Mouse (Mus musculus): ENCODE data around the gene Fam71a. TPM values are rescaled to one million over a fixed set of nuclear protein-coding genes. Genes with fewer than 3 reads are reported as not detected.
A peak's percentile ranks its signal among the peaks of the same experiment; 100 is the strongest.

Gene Fam71a
- polyA plus RNA-seq, 1 experiment from 2014 or later: not detected

DNA sequence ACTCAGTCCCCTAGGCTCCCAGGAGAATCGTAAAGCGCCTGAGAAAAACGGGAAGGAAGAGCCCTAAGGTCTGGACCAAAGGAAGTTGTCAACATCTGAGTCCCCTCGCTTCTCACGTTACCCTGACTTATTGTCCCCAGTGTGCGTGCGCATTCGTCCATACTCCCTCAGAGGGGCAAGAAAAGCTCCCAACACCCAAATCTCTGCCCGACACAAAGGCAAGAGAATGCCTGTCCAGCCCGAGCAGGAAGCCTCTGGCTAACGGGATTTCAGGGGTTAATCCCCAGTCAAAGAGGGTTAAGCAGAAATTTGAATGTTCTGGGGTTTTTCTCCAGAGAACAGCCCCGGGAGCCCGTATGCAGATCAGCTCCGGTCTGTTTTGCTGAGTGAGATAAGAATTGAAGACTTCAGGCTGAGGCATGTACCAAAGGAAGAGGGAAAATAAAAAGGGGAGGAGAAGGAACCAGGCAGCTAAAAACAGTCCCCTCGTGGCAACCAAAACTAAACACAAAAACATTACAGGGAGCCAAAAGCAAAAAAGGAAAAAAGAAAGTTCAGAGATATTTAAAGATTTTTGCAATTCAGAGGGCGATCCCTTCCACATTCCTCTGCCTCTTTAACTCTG, 21.3 kb upstream of the Fam71a start:
- H3K36me3 ChIP-seq (ENCODE audit: control insufficient read depth, insufficient read depth, low read length): no peaks in the 10 kb centered on the region
- peak overlapping the region; percentile 73 to 74 for H3K4me3 ChIP-seq (ENCODE audit: control insufficient read depth in 1 of 2, insufficient read depth in 1 of 2, low read depth in 1 of 2, low read length in 2 of 2)
- ATAC-seq (ENCODE audit: insufficient number of reproducible peaks, insufficient read depth, low FRiP score, low read depth): no peak
- H3K4me1 ChIP-seq (ENCODE audit: control insufficient read depth in 2 of 2, insufficient read depth in 2 of 2, low read length in 2 of 2): peaks cover 31 to 39% of the 10 kb centered on the region in 2 experiments
- H3K27me3 ChIP-seq (ENCODE audit: control insufficient read depth, insufficient read depth, low read length): peaks cover 9% of the 10 kb centered on the region
- peak overlapping the region in 1 of 2 experiments; percentile 17; a peak in 1 of 4 replicates for H3K27ac ChIP-seq (replicated peaks in 1 of 2; ENCODE audit: control insufficient read depth in 1 of 2, insufficient read depth in 1 of 2, low read depth in 2 of 2, low read length in 2 of 2)
- 1% methylated on average over 16 of the region's 16 CpGs for WGBS
- H3K4me2 ChIP-seq (ENCODE audit: low read length): peak overlapping the region; percentile 94
- no peaks in the 10 kb centered on the region for H3K9me3 ChIP-seq (ENCODE audit: control insufficient read depth, low read length)
- peak overlapping the region; percentile 84 for H3K9ac ChIP-seq (ENCODE audit: low read length)

DNA sequence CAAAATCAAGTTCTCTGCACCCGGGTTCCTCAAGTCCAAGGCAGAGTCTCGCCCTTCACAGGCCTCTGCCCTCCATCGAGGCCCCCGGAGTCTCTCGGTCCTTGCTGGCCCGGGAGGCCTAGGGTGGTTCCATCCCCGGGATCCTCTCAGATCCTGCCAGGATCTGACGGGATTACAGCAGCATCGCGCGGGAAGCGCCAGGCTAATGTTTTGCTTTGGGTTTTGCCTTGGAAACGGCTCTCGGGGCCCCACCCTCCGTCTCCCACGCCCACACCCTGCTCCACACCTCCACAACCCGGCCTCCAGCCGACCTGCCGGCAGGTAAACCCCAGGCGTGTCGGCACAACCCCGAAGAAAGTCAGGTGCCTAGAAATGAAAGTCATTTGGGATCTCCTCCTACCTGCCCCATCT, 20.2 kb upstream of the Fam71a start:
- Histone ChIP-seq H3K36me3 (ENCODE audit: control insufficient read depth, insufficient read depth, low read length) (no peaks in the 10 kb centered on the region), H3K27me3 (ENCODE audit: control insufficient read depth, insufficient read depth, low read length) (peaks cover 9% of the 10 kb centered on the region; the same call in 1 of the 2 replicates), H3K4me3 (ENCODE audit: control insufficient read depth in 1 of 2, insufficient read depth in 1 of 2, low read depth in 1 of 2, low read length in 2 of 2) (peak overlapping the region; percentile 73 to 74), H3K4me2 (ENCODE audit: low read length) (peak overlapping the region; percentile 94), H3K4me1 (ENCODE audit: control insufficient read depth in 2 of 2, insufficient read depth in 2 of 2, low read length in 2 of 2) (peaks cover 37 to 49% of the 10 kb centered on the region in 2 experiments), H3K27ac (replicated peaks in 1 of 2; ENCODE audit: control insufficient read depth in 1 of 2, insufficient read depth in 1 of 2, low read depth in 2 of 2, low read length in 2 of 2) (no peak overlapping the region), H3K9me3 (ENCODE audit: control insufficient read depth, low read length) (no peaks in the 10 kb centered on the region), H3K9ac (ENCODE audit: low read length) (peak overlapping the region; percentile 84)
- no peak for ATAC-seq (ENCODE audit: insufficient number of reproducible peaks, insufficient read depth, low FRiP score, low read depth)
- 2% methylated on average over 22 of the region's 22 CpGs for WGBS

DNA sequence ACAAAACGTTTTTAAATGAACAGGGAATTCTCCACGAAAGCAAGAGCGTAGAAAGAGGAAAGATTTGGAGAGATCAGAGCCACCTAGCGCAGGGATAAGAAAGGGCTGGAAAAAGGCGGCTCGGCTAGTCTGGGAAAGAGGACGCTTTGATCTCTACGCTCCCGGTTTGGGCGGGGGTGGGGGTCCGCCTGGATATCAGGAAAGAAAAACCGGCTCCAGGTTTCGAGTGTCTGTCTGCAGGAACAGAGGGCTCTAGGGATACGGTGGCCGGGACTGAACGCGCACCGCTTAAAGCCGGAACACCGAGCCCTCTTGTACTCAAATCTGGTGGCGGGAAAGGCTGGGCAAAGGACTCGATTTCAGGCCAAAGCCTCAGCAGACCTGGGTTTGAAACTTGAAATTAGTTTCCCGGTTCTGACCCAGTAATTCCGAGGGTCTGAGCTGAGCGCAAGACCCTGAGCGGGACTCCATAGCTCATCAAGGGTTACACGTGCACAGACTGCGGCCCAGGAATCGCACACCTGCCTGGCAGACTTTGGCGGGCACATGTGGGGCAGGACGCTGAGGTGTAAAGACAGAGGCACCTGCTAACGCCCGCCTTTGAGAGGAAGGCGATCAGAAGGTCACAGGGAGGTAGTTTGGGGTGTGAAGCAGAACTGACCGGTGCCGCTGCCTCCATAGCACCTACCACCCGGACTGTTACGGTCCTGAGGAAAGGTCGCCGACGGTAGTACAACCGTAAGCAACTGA, 19.6 kb upstream of the Fam71a start:
- Histone ChIP-seq H3K9me3 (ENCODE audit: control insufficient read depth, low read length) (no peaks in the 10 kb centered on the region), H3K27ac (replicated peaks in 1 of 2; ENCODE audit: control insufficient read depth in 1 of 2, insufficient read depth in 1 of 2, low read depth in 2 of 2, low read length in 2 of 2) (peak overlapping the region; percentile 75 to 92), H3K4me3 (ENCODE audit: control insufficient read depth in 1 of 2, insufficient read depth in 1 of 2, low read depth in 1 of 2, low read length in 2 of 2) (peak overlapping the region; percentile 73 to 74), H3K4me2 (ENCODE audit: low read length) (peak overlapping the region; percentile 94), H3K4me1 (ENCODE audit: control insufficient read depth in 2 of 2, insufficient read depth in 2 of 2, low read length in 2 of 2) (peaks cover 37 to 55% of the 10 kb centered on the region in 2 experiments), H3K9ac (ENCODE audit: low read length) (peak overlapping the region; percentile 84), H3K36me3 (ENCODE audit: control insufficient read depth, insufficient read depth, low read length) (no peaks in the 10 kb centered on the region), H3K27me3 (ENCODE audit: control insufficient read depth, insufficient read depth, low read length) (peaks cover 9% of the 10 kb centered on the region; the same call in 1 of the 2 replicates)
- ATAC-seq (ENCODE audit: insufficient number of reproducible peaks, insufficient read depth, low FRiP score, low read depth): no peak
- WGBS: 3% methylated on average over 42 of the region's 42 CpGs

DNA sequence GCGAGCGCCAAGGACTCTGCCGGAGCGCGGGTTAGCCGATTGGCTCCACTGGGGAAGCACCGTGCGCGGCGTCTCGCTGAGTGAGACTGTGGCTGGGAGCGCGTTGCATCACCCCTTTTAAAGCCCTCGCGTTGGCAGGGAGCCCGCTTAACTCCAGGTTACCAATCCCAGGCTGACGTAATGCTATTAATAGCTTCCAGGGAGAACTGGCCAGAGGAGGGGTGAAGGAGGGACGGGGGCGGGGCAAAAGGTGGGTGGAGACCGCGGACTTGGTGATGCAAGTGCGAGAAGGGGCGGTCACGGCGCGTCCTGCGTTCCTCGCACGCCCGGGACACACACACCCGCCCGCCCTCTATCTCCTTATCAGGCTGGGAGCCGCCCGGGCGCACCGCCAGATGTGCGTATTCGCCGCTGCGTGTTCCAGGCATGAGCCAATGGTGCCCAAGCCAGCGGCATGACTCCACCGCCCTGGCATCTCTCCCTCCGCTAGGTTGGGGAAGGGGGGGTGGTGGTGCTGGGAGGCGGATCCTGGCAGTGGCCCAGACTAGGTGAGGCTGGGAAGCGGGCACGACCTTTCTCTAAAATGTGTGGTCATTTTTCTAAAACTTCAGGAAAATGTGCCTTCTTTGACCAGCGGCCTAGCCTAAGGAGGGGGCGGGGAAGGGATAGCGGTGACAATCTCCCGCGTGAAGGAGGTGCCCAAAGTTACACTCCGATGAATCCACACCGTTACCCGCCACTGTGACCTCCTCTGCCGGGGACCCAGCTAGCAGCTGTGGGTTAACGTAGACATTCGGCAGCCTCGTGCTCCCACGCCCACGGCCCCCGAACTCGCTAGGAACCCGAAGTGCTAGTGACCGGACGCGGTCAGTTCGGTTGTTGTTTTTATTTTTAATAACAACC, 18.8 kb upstream of the Fam71a start:
- peak overlapping the region; percentile 92 for H3K27ac ChIP-seq (replicated peaks in 1 of 2; ENCODE audit: control insufficient read depth in 1 of 2, insufficient read depth in 1 of 2, low read depth in 2 of 2, low read length in 2 of 2)
- H3K9ac ChIP-seq (ENCODE audit: low read length): peak overlapping the region; percentile 88
- H3K4me3 ChIP-seq (ENCODE audit: control insufficient read depth in 1 of 2, insufficient read depth in 1 of 2, low read depth in 1 of 2, low read length in 2 of 2): peak overlapping the region; percentile 73 to 74
- H3K4me1 ChIP-seq (ENCODE audit: control insufficient read depth in 2 of 2, insufficient read depth in 2 of 2, low read length in 2 of 2): peaks cover 42 to 62% of the 10 kb centered on the region in 2 experiments
- H3K27me3 ChIP-seq (ENCODE audit: control insufficient read depth, insufficient read depth, low read length): peaks cover 9% of the 10 kb centered on the region; the same call in 1 of the 2 replicates
- no peaks in the 10 kb centered on the region for H3K36me3 ChIP-seq (ENCODE audit: control insufficient read depth, insufficient read depth, low read length)
- H3K4me2 ChIP-seq (ENCODE audit: low read length): peak overlapping the region; percentile 94
- peak; percentile 92 for ATAC-seq (ENCODE audit: insufficient number of reproducible peaks, insufficient read depth, low FRiP score, low read depth)
- WGBS: under 1% methylated on average over 67 of the region's 67 CpGs
- no peaks in the 10 kb centered on the region for H3K9me3 ChIP-seq (ENCODE audit: control insufficient read depth, low read length)

DNA sequence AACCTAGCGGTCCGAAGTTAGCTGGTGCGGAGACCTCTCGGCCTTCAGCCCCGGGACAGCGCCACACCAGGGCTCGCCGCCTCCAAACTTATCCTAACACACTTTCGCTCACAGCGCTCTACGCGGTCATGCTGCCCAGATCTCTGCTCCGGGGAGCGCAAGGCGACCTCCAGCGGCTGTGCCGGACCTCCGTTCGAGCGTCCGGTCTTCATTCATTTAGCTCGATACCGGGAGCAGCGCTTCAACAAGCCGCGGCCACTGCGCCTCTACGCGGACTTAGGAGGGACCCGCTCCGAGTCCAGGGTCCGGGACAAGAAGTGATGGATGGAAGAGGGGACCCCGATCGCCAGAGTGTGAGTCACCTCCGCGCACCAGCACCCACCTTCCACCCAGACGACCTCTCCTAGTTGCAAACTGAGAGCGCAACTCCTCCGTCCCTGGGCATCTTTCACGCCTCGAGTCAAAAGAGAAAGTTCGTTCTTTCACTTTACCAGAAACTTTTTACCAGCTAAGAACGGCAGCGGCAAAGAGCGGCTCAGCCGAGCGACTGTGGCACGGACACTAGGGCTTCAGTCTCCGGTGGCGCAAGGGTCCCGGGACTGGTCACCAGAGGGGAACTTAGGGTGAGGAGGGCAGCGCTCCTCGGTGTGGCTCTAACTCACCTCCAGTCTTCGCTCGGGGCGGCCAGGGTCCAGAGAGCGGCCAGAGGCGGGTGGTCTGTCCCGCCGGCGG, 18.0 kb upstream of the Fam71a start:
- peak; percentile 41 for ATAC-seq (ENCODE audit: insufficient number of reproducible peaks, insufficient read depth, low FRiP score, low read depth)
- no peaks in the 10 kb centered on the region for H3K36me3 ChIP-seq (ENCODE audit: control insufficient read depth, insufficient read depth, low read length)
- H3K27ac ChIP-seq (replicated peaks in 1 of 2; ENCODE audit: control insufficient read depth in 1 of 2, insufficient read depth in 1 of 2, low read depth in 2 of 2, low read length in 2 of 2): peak overlapping the region; percentile 65 to 92
- H3K4me1 ChIP-seq (ENCODE audit: control insufficient read depth in 2 of 2, insufficient read depth in 2 of 2, low read length in 2 of 2): peaks cover 45 to 64% of the 10 kb centered on the region in 2 experiments
- peaks cover 9% of the 10 kb centered on the region; the same call in 1 of the 2 replicates for H3K27me3 ChIP-seq (ENCODE audit: control insufficient read depth, insufficient read depth, low read length)
- peak overlapping the region; percentile 88 for H3K9ac ChIP-seq (ENCODE audit: low read length)
- WGBS: under 1% methylated on average over 61 of the region's 61 CpGs
- H3K4me2 ChIP-seq (ENCODE audit: low read length): peak overlapping the region; percentile 94
- no peaks in the 10 kb centered on the region for H3K9me3 ChIP-seq (ENCODE audit: control insufficient read depth, low read length)
- H3K4me3 ChIP-seq (ENCODE audit: control insufficient read depth in 1 of 2, insufficient read depth in 1 of 2, low read depth in 1 of 2, low read length in 2 of 2): peak overlapping the region; percentile 73 to 74

DNA sequence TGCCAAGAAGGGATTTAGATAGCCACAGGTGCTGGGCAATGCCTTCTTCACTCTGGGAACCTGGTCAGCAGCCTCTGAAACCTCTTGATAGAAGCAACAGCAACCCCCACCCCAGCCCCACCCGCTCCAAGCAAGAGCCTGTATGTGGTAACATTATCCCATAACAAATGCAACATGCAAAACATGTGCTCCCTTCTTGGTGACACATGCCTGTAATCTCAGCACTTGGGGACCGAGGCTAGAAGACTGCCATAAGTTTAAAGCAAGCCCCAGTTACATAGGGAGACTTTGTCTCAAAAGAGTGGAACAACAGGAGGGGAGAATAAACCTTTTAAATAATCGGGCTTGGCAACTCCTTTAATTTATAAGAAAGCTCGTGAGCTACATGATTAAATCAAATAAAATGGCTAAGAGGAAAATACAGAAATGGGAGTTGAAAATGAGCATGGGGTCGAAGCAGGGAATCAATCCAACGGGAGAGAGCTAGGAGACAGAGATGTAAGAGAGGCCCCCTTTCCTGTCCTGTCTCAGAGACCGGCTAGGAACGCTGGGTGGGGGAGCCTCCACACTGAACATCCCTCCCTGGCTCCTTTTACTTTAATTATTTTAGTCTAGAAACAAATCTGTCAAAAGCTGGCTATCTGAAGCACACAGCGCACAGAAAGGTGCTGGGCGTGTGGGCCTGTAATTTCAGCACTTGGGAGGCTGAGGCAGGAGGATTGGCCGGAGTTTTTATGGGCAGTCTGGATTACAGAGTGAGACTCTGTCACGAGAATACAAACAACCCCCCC, 17.0 kb upstream of the Fam71a start:
- Histone ChIP-seq H3K4me2 (ENCODE audit: low read length) (peak overlapping the region; percentile 94), H3K4me1 (ENCODE audit: control insufficient read depth in 2 of 2, insufficient read depth in 2 of 2, low read length in 2 of 2) (peaks cover 43 to 64% of the 10 kb centered on the region in 2 experiments), H3K27ac (replicated peaks in 1 of 2; ENCODE audit: control insufficient read depth in 1 of 2, insufficient read depth in 1 of 2, low read depth in 2 of 2, low read length in 2 of 2) (peak overlapping the region in 1 of 2 experiments; percentile 92; a peak in 1 of 4 replicates), H3K27me3 (ENCODE audit: control insufficient read depth, insufficient read depth, low read length) (peaks cover 9% of the 10 kb centered on the region; the same call in 1 of the 2 replicates), H3K9ac (ENCODE audit: low read length) (peak overlapping the region; percentile 88), H3K4me3 (ENCODE audit: control insufficient read depth in 1 of 2, insufficient read depth in 1 of 2, low read depth in 1 of 2, low read length in 2 of 2) (peak overlapping the region; percentile 73 to 74), H3K9me3 (ENCODE audit: control insufficient read depth, low read length) (no peaks in the 10 kb centered on the region), H3K36me3 (ENCODE audit: control insufficient read depth, insufficient read depth, low read length) (peaks cover 8% of the 10 kb centered on the region)
- WGBS: 37% methylated on average over 12 of the region's 12 CpGs
- ATAC-seq (ENCODE audit: insufficient number of reproducible peaks, insufficient read depth, low FRiP score, low read depth): no peak

Data from heart, embryonic 14.5 days (tissue).